Mouse (Mus musculus) NIH3T3 (cell line): Measurements from ENCODE around the gene Gpr108.

Experiments used
- DNase-seq: peaks from one replicate; pipeline ENCODE4 v3.0.0-alpha.2; 2012; ENCODE audit warnings: low read depth

Gene Gpr108

GRCm38 (mm10) chr17:57245311-57245929, 2.8 kb downstream of the Gpr108 start:
- no peak for DNase-seq

- DNase-seq, result no peak
These were observed 4.4 kb downstream of the Gpr108 start for GRCm38 (mm10) chr17:57243650-57244370.

GRCm38 (mm10) chr17:57237181-57237580, 11.1 kb downstream of the Gpr108 start:
- no peak for DNase-seq

GRCm38 (mm10) chr17:57235803-57236202, 12.4 kb downstream of the Gpr108 start:
- no peak for DNase-seq

GRCm38 (mm10) chr17:57234254-57234928, 13.9 kb downstream of the Gpr108 start:
- peak; percentile 32 for DNase-seq

- no peak for DNase-seq
These were observed 15.2 kb downstream of the Gpr108 start for GRCm38 (mm10) chr17:57233038-57233437.

- no peak for DNase-seq
These were observed 16.0 kb downstream of the Gpr108 start for GRCm38 (mm10) chr17:57232200-57232599.

- DNase-seq, result peak; percentile 83
These were observed 16.9 kb downstream of the Gpr108 start for GRCm38 (mm10) chr17:57231321-57231771.

GRCm38 (mm10) chr17:57230728-57231125, 17.5 kb downstream of the Gpr108 start:
- DNase-seq, result peak; percentile 81

- DNase-seq, result no peak
These were observed 18.2 kb downstream of the Gpr108 start for GRCm38 (mm10) chr17:57229851-57230727.

- no peak for DNase-seq
These were observed 19.4 kb downstream of the Gpr108 start for GRCm38 (mm10) chr17:57228873-57229272.

- DNase-seq, result peak; percentile 53
These were observed 20.2 kb downstream of the Gpr108 start, which contains the start of gene C3 for GRCm38 (mm10) chr17:57228014-57228413. Gene C3, minus strand, starts transcription at chr17:57228136.

- no peak for DNase-seq
These were observed 20.8 kb downstream of the Gpr108 start for GRCm38 (mm10) chr17:57227468-57227867.

- no peak for DNase-seq
These were observed 24.9 kb downstream of the Gpr108 start for GRCm38 (mm10) chr17:57223313-57223712.

- DNase-seq, result no peak
These were observed 26.3 kb downstream of the Gpr108 start for GRCm38 (mm10) chr17:57221911-57222310.

GRCm38 (mm10) chr17:57219884-57220207, 28.4 kb downstream of the Gpr108 start:
- DNase-seq, result peak; percentile 74

- DNase-seq, result peak; percentile 89
These were observed 28.9 kb downstream of the Gpr108 start for GRCm38 (mm10) chr17:57219167-57219883.

GRCm38 (mm10) chr17:57218335-57218900, 29.8 kb downstream of the Gpr108 start:
- no peak for DNase-seq

- DNase-seq, result no peak
These were observed 33.4 kb downstream of the Gpr108 start for GRCm38 (mm10) chr17:57214676-57215387.

- DNase-seq, result no peak
These were observed 36.7 kb downstream of the Gpr108 start for GRCm38 (mm10) chr17:57211501-57211900.
